Mouse (Mus musculus) lung, postnatal 0 days (tissue): ENCODE data around the gene Cysrt1. TPM values are rescaled to one million over a fixed set of nuclear protein-coding genes. Genes with fewer than 3 reads are reported as not detected.
A peak's percentile ranks its signal among the peaks of the same experiment; 100 is the strongest.

Experiments used
- ATAC-seq: fragments of 200-750 bp; cut with Nextera tagmentation; 2 replicates; pipeline ENCODE4 v1.8.0; 2017; ENCODE audit warnings: moderate library complexity
- DNase-seq: peaks from one replicate; pipeline ENCODE4 v3.0.0-alpha.2; 2016; ENCODE audit warnings: low spot score
- H3K27ac ChIP-seq: fragments of 300-500 bp; sonication (generic); 2 replicates; pipeline ENCODE4 v1.5.1; 2014; ENCODE audit warnings: antibody characterized with exemption, mild to moderate bottlenecking, low read length, mixed read lengths
- H3K27me3 ChIP-seq: fragments of 300-500 bp; sonication (generic); replicated peaks from 2 replicates; pipeline ENCODE4 v1.6.1; 2014; ENCODE audit warnings: low read length, mixed read lengths; ENCODE audit not compliant: insufficient read depth
- H3K36me3 ChIP-seq: fragments of 300-500 bp; sonication (generic); 2 replicates; pipeline ENCODE4 v1.6.1; 2014; ENCODE audit warnings: low read length, mixed read lengths; ENCODE audit not compliant: insufficient read depth
- H3K4me1 ChIP-seq: fragments of 300-500 bp; sonication (generic); 2 replicates; pipeline ENCODE4 v1.6.1; 2014; ENCODE audit warnings: antibody characterized with exemption, low read depth, low read length, mixed read lengths; ENCODE audit not compliant: insufficient read depth
- H3K4me2 ChIP-seq: fragments of 300-500 bp; sonication (generic); replicated peaks from 2 replicates; pipeline ENCODE4 v1.6.1; 2014; ENCODE audit warnings: low read depth, mild to moderate bottlenecking, low read length, moderate library complexity, mixed read lengths
- H3K4me3 ChIP-seq: fragments of 300-500 bp; sonication (generic); 2 replicates; pipeline ENCODE4 v1.5.1; 2014; ENCODE audit warnings: low read depth, low read length
- H3K9ac ChIP-seq: fragments of 300-500 bp; sonication (generic); replicated peaks from 2 replicates; pipeline ENCODE4 v1.6.1; 2014; ENCODE audit warnings: low read depth, mild to moderate bottlenecking
- H3K9me3 ChIP-seq: fragments of 300-500 bp; sonication (generic); 2 replicates; pipeline ENCODE4 v1.6.1; 2016; ENCODE audit warnings: low read length, mixed read lengths
- CTCF ChIP-seq: IDR thresholded peaks from 2 replicates; pipeline ENCODE4 v1.5.1; 2016; ENCODE audit warnings: antibody characterized with exemption, mild to moderate bottlenecking
- EP300 ChIP-seq: IDR thresholded peaks from 2 replicates; pipeline ENCODE4 v1.6.1; 2016; ENCODE audit warnings: antibody characterized with exemption, mild to moderate bottlenecking, control low read depth
- WGBS: fragments of 180-500 bp; shearing (Covaris S2); extraction: QIAGEN DNeasy Blood & Tissue Kit; methylation state at CpG from one replicate; pipeline ENCODE4 v1.1.7; 2014; 5-methylcytosine and 5-hydroxymethylcytosine counted together
- polyA plus RNA-seq: library from polyadenylated mRNA; unstranded; fragments of >200 nt; fragmentation: Nextera tagmentation; extraction: Ambion mirVana; gene quantifications from 2 replicates; pipeline ENCODE4 v1.2.1, GENCODE M21; 2015

Gene Cysrt1
- polyA plus RNA-seq, 1 experiment from 2014 or later, result 0.85 TPM

GRCm38 (mm10) chr2:25234050-25234449 lies 8.2 kb downstream of the Cysrt1 start, which contains the start of gene Slc34a3:
TSS of gene Slc34a3 (minus strand) at chr2:25234364.
- H3K27ac ChIP-seq, result no peak within 1 kb of the TSS
- no peak within 1 kb of the TSS for H3K4me2 ChIP-seq
- no peak within 1 kb of the TSS for H3K4me3 ChIP-seq
- WGBS, result 46% methylated on average over 3 of the region's 3 CpGs
- H3K27me3 ChIP-seq, result no peaks in the 10 kb centered on the region; the same call in 1 of the 2 replicates
- no peak for ATAC-seq
- TF ChIP-seq CTCF (no peak), EP300 (no peak)
- no peak within 1 kb of the TSS for H3K9ac ChIP-seq
- H3K36me3 ChIP-seq, result no peaks in the 10 kb centered on the region
- DNase-seq, result no peak
- no peaks in the 10 kb centered on the region for H3K9me3 ChIP-seq
- no peaks in the 10 kb centered on the region for H3K4me1 ChIP-seq

- H3K36me3 ChIP-seq, result no peaks in the 10 kb centered on the region
- H3K4me1 ChIP-seq, result no peaks in the 10 kb centered on the region
- no peak overlapping the region for H3K4me3 ChIP-seq
- H3K27me3 ChIP-seq, result no peaks in the 10 kb centered on the region; the same call in 1 of the 2 replicates
- no peak for DNase-seq
- H3K4me2 ChIP-seq, result no peak overlapping the region
- WGBS, result 71% methylated on average over 4 of the region's 4 CpGs
- no peak for ATAC-seq
- H3K27ac ChIP-seq, result no peak overlapping the region
- H3K9me3 ChIP-seq, result no peaks in the 10 kb centered on the region
- H3K9ac ChIP-seq, result no peak overlapping the region
- TF ChIP-seq CTCF (no peak), EP300 (no peak)
Measured at GRCm38 (mm10) chr2:25233421-25233820, 8.8 kb downstream of the Cysrt1 start.

DNA sequence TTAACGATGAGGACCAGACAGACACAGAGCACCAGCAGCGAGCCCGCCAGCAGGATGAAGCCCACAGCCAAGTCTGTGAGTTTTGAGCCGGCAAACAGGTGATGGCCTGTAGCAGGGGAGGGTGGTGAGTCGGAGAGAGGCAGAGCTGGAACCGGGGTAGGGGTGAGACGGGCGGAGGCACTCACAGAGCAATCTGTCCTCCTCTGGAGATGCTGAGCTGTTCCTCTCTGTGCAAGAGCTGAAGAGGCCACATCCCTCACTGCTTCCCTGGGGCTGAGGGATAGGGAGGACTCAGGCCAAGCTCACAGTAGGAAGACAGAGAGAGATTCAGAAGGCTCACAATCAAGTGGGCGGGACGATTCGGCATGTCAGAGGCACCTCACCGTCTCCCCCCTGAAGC lies 11.2 kb downstream of the Cysrt1 start:
- no peak overlapping the region for H3K9ac ChIP-seq
- no peaks in the 10 kb centered on the region; the same call in 1 of the 2 replicates for H3K27me3 ChIP-seq
- H3K27ac ChIP-seq, result no peak overlapping the region
- no peaks in the 10 kb centered on the region for H3K9me3 ChIP-seq
- no peaks in the 10 kb centered on the region; the same call in 1 of the 2 replicates for H3K4me1 ChIP-seq
- ATAC-seq (no peak), DNase-seq (no peak)
- no peak overlapping the region for H3K4me2 ChIP-seq
- TF ChIP-seq CTCF (no peak), EP300 (no peak)
- H3K36me3 ChIP-seq, result no peaks in the 10 kb centered on the region
- 54% methylated on average over 12 of the region's 12 CpGs for WGBS
- no peak overlapping the region for H3K4me3 ChIP-seq

DNA sequence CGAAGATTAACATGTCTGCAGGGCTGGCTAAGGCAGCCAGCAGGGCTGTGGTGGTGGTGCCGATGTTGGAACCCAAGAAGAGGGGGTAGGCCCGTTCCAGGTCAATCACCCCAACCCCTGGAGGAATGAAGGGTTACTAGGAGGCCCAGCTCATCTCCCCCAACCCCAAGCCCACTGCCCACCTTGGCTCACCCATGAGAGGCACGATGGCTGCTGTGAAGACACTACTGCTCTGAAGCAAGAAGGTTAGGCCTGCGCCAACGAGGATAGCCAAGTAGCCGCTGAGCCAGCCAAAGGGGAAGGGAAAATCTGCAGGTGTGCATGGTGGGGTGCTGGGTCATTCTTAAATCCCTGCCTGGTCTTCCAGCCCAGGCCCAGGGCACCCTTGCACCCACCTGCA lies 11.7 kb downstream of the Cysrt1 start:
- no peak for ATAC-seq
- H3K9ac ChIP-seq, result no peak overlapping the region

DNA sequence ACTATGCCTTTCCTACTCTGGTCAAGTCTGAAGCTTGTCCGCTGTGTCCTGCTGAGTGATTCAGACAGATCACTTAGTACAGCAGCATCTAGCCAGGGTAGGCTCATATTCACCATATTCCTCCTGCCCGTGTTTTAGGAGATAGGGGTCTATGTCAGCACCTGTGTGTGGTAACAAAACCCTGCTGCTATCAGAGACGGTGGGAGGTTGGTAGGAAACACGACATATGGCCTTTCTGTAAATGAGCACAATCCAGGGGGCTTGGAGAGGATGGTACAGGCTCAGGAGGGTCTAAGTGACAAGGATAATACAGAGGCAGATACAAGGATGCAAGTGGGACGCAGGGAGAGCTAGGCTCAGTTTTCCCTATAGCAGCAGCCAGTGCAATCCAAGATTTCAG lies 12.7 kb downstream of the Cysrt1 start:
- H3K9ac ChIP-seq, result no peak overlapping the region
- H3K27ac ChIP-seq, result no peak overlapping the region
- no peak for DNase-seq
- no peaks in the 10 kb centered on the region for H3K9me3 ChIP-seq
- no peak for TF ChIP-seq EP300
- TF ChIP-seq CTCF, result no peak
- WGBS, result 81% methylated on average over 5 of the region's 5 CpGs
- no peak overlapping the region for H3K4me3 ChIP-seq
- peaks cover 6% of the 10 kb centered on the region; the same call in 1 of the 2 replicates for H3K4me1 ChIP-seq
- no peaks in the 10 kb centered on the region; the same call in 1 of the 2 replicates for H3K27me3 ChIP-seq
- H3K36me3 ChIP-seq, result no peaks in the 10 kb centered on the region
- no peak overlapping the region for H3K4me2 ChIP-seq
- ATAC-seq, result no peak

More for the DNA sequence above, 11.7 kb downstream of the Cysrt1 start:
- Histone ChIP-seq H3K27me3 (no peaks in the 10 kb centered on the region; the same call in 1 of the 2 replicates), H3K36me3 (no peaks in the 10 kb centered on the region), H3K4me1 (peaks cover 4% of the 10 kb centered on the region; the same call in 1 of the 2 replicates), H3K9me3 (no peaks in the 10 kb centered on the region), H3K4me3 (no peak overlapping the region), H3K27ac (no peak overlapping the region), H3K4me2 (no peak overlapping the region)
- 84% methylated on average over 7 of the region's 7 CpGs for WGBS
- TF ChIP-seq EP300, result no peak
- TF ChIP-seq CTCF, result no peak
- DNase-seq, result no peak

DNA sequence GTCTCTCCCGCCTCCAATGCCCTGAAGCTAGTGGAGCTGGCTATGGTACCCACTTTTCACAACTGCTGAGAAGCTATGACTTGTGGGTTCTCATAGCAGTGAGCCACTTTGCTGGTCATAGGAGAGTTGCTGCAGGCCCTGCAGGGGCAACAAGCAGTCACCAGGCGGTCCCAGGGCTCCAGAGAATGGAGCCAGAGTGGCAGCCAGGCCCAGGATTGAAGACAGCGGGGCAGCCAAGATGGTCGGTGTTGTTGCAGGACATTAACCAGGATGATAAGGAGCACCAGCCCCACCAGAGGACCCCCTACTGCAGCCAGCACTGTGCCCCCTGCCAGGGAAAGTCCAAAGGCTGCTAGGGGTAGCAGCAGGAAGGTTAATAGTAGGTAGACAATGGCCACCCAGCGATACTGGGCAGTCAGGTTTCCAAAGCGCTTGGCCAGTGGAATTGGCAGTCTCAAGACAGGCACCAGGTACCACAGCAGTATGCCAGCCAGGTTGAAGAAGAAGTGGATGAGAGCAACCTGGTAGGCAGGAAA lies 13.2 kb downstream of the Cysrt1 start:
- 70% methylated on average over 6 of the region's 6 CpGs for WGBS

More for the DNA sequence above, 13.2 kb downstream of the Cysrt1 start:
- DNase-seq (no peak), ATAC-seq (no peak)
- no peak for TF ChIP-seq EP300
- no peak for TF ChIP-seq CTCF
- no peak overlapping the region for H3K4me2 ChIP-seq
- no peaks in the 10 kb centered on the region for H3K36me3 ChIP-seq
- peaks cover 6% of the 10 kb centered on the region; the same call in 1 of the 2 replicates for H3K4me1 ChIP-seq
- no peak overlapping the region for H3K4me3 ChIP-seq
- no peaks in the 10 kb centered on the region; the same call in 1 of the 2 replicates for H3K27me3 ChIP-seq
- no peak overlapping the region for H3K9ac ChIP-seq
- H3K9me3 ChIP-seq, result no peaks in the 10 kb centered on the region
- peak overlapping the region; percentile 68; the same call in 1 of the 2 replicates for H3K27ac ChIP-seq
